Mouse (Mus musculus) midbrain, postnatal 0 days (tissue): ENCODE results near the gene Aff3. TPM values are rescaled to one million over a fixed set of nuclear protein-coding genes. Genes with fewer than 3 reads are reported as not detected.

Source experiments
- ATAC-seq: fragments of 200-750 bp; cut with Nextera tagmentation; 2 replicates; pipeline ENCODE4 v1.8.0; 2017; ENCODE audit warnings: moderate number of reproducible peaks, mild to moderate bottlenecking, moderate TSS enrichment, moderate library complexity; ENCODE audit not compliant: low FRiP score
- DNase-seq: peaks from one replicate; pipeline ENCODE4 v3.0.0-alpha.2; 2015; ENCODE audit warnings: low spot score
- H3K27ac ChIP-seq: fragments of 300-500 bp; sonication (generic); 2 replicates; pipeline ENCODE4 v1.5.1; 2014; ENCODE audit warnings: low read depth, mild to moderate bottlenecking, low read length, mixed read lengths
- H3K27me3 ChIP-seq: fragments of 300-500 bp; sonication (generic); 2 replicates; pipeline ENCODE4 v1.6.1; 2014; ENCODE audit warnings: low read length, control low read depth, mixed read lengths; ENCODE audit not compliant: insufficient read depth
- H3K36me3 ChIP-seq: fragments of 300-500 bp; sonication (generic); 2 replicates; pipeline ENCODE4 v1.6.1; 2014; ENCODE audit warnings: low read length, control low read depth, mixed read lengths; ENCODE audit not compliant: insufficient read depth
- H3K4me1 ChIP-seq: fragments of 300-500 bp; sonication (generic); 2 replicates; pipeline ENCODE4 v1.6.1; 2014; ENCODE audit warnings: mild to moderate bottlenecking, control low read depth, antibody characterized with exemption, low read length, mixed read lengths; ENCODE audit not compliant: insufficient read depth
- H3K4me2 ChIP-seq: fragments of 300-500 bp; sonication (generic); 2 replicates; pipeline ENCODE4 v1.6.1; 2014; ENCODE audit warnings: low read depth, mild to moderate bottlenecking, low read length, mixed read lengths; ENCODE audit not compliant: poor library complexity, severe bottlenecking
- H3K4me3 ChIP-seq: fragments of 300-500 bp; sonication (generic); 2 replicates; pipeline ENCODE4 v1.5.1; 2014; ENCODE audit warnings: low read depth, mild to moderate bottlenecking, low read length, moderate library complexity
- H3K9ac ChIP-seq: fragments of 300-500 bp; sonication (generic); replicated peaks from 2 replicates; pipeline ENCODE4 v1.6.1; 2014; ENCODE audit warnings: mild to moderate bottlenecking, low read length, moderate library complexity, mixed read lengths; ENCODE audit not compliant: poor library complexity, severe bottlenecking
- H3K9me3 ChIP-seq: fragments of 300-500 bp; sonication (generic); 2 replicates; pipeline ENCODE4 v1.6.1; 2016; ENCODE audit warnings: low read length, control low read depth
- CTCF ChIP-seq: IDR thresholded peaks from 2 replicates; pipeline ENCODE4 v1.5.1; 2016; ENCODE audit warnings: antibody characterized with exemption, mild to moderate bottlenecking
- WGBS: fragments of 180-500 bp; shearing (Covaris S2); extraction: QIAGEN DNeasy Blood & Tissue Kit; methylation state at CpG from one replicate; pipeline ENCODE4 v1.1.7; 2014; 5-methylcytosine and 5-hydroxymethylcytosine counted together
- polyA plus RNA-seq: library from polyadenylated mRNA; unstranded; fragments of >200 nt; fragmentation: Nextera tagmentation; extraction: Ambion mirVana; gene quantifications from 2 replicates; pipeline ENCODE4 v1.2.1, GENCODE M21; 2015
- total RNA-seq: library from RNA; depleted of rRNA; stranded (reverse); fragments of >200 nt; gene quantifications from 2 replicates; pipeline ENCODE4 v1.2.3, GENCODE M21; 2014

Aff3 gene
- total and polyA plus RNA-seq, 2 experiments from 2014 or later, result 20.6 to 61.2 TPM

DNA sequence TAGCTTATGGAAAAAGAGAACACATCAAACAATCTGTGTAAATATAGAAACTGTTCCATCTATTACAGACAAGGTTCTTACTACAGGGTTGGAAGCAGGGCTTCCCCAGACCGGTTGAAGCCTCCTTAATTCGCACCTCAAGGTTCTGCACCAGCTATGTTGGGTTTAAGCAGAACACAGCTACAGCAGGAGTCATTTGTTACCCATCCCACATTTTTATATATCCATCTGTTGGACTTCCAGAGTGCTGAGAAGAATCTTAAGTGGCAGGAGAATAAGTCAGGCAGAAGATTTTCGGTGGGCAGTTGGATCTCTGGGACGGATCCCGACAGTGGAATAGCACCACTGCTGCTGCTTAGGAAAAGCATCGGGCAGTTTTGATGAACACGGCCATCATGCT, 384.2 kb downstream of the Aff3 start:
- Histone ChIP-seq H3K27ac (no peak overlapping the region), H3K36me3 (no peaks in the 10 kb centered on the region), H3K9me3 (no peaks in the 10 kb centered on the region), H3K9ac (no peak overlapping the region), H3K4me3 (no peak overlapping the region), H3K4me1 (no peaks in the 10 kb centered on the region), H3K4me2 (no peak overlapping the region), H3K27me3 (no peaks in the 10 kb centered on the region)
- 86% methylated on average over 7 of the region's 7 CpGs for WGBS
- no peak for TF ChIP-seq CTCF
- ATAC-seq (no peak), DNase-seq (no peak)

DNA sequence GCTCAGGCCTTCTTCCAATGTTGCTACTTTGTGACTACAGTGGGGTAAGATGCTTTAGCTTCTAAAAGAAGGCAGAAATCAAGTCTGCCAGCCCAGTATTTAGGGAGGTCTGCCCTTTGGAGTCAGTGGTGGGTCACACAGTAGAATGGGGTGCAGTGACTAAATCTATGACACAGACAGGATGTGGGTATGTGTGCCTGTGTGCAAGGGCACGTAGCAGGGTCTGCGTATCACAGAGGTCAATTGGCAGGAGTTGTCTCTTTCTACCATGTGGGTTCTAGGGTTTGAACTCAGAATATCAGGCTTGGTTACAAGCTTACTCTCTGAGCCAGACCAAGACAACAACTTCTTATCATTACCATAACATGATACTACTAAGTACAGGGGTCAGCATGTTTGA, 393.4 kb downstream of the Aff3 start:
- DNase-seq, result no peak
- H3K4me3 ChIP-seq, result no peak overlapping the region
- H3K4me2 ChIP-seq, result no peak overlapping the region
- no peak for TF ChIP-seq CTCF
- no peak overlapping the region for H3K27ac ChIP-seq
- no peak overlapping the region for H3K9ac ChIP-seq
- no peaks in the 10 kb centered on the region for H3K27me3 ChIP-seq
- no peaks in the 10 kb centered on the region for H3K9me3 ChIP-seq
- peaks cover 6% of the 10 kb centered on the region; the same call in 1 of the 2 replicates for H3K4me1 ChIP-seq
- no peak for ATAC-seq
- 0 out of 2 replicates have a peak, but pooled peaks cover 2% of the 10 kb centered on the region for H3K36me3 ChIP-seq
- 96% methylated on average over 2 of the region's 2 CpGs for WGBS

DNA sequence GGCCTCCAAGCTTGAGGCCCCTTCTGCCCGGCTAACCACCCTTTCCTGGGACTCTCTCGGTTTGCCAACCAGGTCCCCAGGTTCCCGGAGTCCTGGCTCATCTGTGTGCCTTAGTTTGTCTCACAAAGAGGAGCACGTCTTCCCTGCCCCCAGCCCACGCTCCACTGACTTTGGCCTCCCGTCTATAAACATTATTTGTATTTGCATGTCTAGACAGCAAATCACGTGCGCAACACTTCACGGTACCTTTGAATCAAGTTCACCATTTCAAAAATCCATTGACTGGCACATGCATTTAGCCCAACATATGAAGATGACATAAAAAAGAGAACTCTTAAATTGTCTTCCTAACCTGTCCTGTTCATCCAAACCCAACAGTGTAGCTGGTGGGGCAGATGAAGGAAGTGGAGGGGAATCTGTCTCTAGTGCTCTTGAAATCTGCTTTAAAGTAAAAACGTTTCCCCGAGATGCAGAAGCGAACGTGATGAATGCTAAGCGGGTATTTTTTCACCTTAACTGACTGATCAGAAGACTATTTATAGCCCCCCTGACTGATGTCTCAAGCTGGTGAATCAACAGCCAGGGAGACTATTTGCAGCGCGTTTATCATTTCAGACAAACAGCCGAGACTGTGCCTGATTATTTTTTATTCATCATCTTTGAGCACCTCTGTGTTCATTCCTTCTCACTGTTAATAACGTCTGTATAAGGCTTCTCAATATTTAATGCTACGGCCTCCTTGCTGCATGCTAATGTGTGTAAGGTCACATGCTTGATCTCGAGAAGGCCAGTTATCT, 396.3 kb downstream of the Aff3 start:
- Histone ChIP-seq H3K4me1 (peaks cover 6% of the 10 kb centered on the region; the same call in 1 of the 2 replicates), H3K36me3 (no peaks in the 10 kb centered on the region), H3K4me2 (peak overlapping the region; percentile 2; the same call in 1 of the 2 replicates), H3K9me3 (no peaks in the 10 kb centered on the region), H3K27me3 (no peaks in the 10 kb centered on the region), H3K4me3 (no peak overlapping the region), H3K27ac (0 out of 2 replicates have a peak overlapping the region, but pooled peaks have one; percentile 26), H3K9ac (no peak overlapping the region)
- 43% methylated on average over 20 of the region's 20 CpGs for WGBS
- no peak for ATAC-seq
- DNase-seq, result no peak
- no peak for TF ChIP-seq CTCF

DNA sequence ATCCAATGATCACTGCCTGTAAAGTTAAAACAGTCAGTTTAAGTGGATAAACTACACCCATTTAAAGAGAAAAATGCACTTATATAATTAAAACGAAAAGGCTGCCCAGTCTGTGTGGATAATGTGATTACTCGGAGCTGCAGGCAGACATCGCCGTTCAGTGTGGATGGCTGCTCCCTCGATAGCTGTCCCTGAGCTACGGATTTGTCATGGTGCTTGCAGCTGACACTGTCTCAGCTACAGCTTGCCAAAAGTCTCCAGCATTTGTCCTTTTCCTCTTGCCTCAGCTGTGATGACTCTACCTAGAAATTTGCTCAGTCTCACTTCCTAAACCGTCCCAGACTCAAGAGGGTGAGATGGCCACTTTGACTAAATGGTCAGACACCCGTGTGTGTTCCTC, 401.5 kb downstream of the Aff3 start:
- TF ChIP-seq CTCF, result no peak
- ATAC-seq (peak; percentile 67), DNase-seq (peak; percentile 82)
- H3K27me3 ChIP-seq, result no peaks in the 10 kb centered on the region
- 15% methylated on average over 8 of the region's 8 CpGs for WGBS
- no peak overlapping the region for H3K9ac ChIP-seq
- H3K4me1 ChIP-seq, result peaks cover 3% of the 10 kb centered on the region; the same call in 1 of the 2 replicates
- H3K36me3 ChIP-seq, result no peaks in the 10 kb centered on the region
- no peak overlapping the region for H3K4me3 ChIP-seq
- H3K9me3 ChIP-seq, result no peaks in the 10 kb centered on the region
- no peak overlapping the region for H3K27ac ChIP-seq
- H3K4me2 ChIP-seq, result no peak overlapping the region

DNA sequence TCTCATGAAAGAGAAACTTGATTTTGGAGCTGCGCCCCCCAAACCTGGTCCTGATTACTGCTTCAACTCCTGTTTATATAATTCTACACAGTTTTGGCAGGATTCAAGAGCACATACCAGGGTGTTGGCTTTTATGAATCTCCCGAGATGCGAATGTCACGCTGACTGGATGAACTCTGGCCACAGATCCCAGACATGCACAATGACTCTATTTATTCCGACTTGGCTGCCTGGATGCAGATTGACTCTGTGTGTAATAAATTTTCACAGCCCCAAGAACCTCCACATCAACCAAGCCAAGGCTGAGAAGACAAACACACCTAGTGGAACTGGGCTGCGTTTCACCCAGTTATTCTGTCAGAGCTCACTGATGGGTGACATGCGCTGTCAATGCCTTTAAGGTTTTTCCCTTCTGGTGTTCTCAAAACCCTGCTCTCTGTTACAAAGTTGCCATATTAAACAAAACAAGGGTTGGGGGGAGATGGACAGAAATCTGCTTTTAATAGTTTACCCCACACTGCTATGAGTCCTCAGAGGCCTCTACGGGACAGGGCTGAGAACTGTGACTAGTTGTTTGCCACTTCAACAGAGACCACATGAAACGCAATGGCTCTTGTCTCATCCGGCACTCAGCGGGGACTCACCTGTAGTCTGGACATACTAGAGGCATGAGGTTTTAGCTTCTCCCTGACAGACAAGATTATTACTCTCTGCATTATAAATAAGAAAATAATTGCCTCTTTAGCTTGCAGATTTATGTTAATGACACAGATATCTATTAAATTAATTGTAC, 402.2 kb downstream of the Aff3 start:
- H3K4me3 ChIP-seq, result no peak overlapping the region
- no peaks in the 10 kb centered on the region for H3K36me3 ChIP-seq
- no peaks in the 10 kb centered on the region for H3K4me1 ChIP-seq
- TF ChIP-seq CTCF, result no peak
- no peak overlapping the region for H3K9ac ChIP-seq
- H3K27me3 ChIP-seq, result no peaks in the 10 kb centered on the region
- ATAC-seq (no peak), DNase-seq (peak; percentile 80)
- no peak overlapping the region for H3K4me2 ChIP-seq
- no peak overlapping the region for H3K27ac ChIP-seq
- no peaks in the 10 kb centered on the region for H3K9me3 ChIP-seq
- 42% methylated on average over 11 of the region's 11 CpGs for WGBS

DNA sequence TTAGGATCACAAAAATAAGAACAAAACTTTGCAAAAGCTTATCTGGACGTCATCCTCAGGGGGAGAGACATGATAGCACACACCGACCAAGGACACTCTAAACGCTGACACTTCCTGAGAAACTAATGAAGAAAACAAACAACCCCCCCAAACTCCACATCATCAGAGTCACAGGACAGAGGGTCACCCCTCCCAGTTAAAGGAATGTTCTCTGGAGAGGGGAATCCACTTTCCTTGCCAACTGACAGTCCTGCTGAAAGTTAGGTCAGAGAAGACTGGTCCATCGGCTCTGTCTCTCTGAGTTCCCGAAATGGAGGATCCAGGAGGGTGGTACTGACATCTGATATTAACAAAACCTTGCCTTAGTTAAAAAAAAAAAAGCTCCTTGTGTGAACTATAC, 403.7 kb downstream of the Aff3 start:
- ATAC-seq (no peak), DNase-seq (no peak)
- 83% methylated on average over 5 of the region's 5 CpGs for WGBS

More for the DNA sequence above, 403.7 kb downstream of the Aff3 start:
- H3K4me3 ChIP-seq, result no peak overlapping the region
- H3K9me3 ChIP-seq, result no peaks in the 10 kb centered on the region
- no peaks in the 10 kb centered on the region for H3K36me3 ChIP-seq
- no peaks in the 10 kb centered on the region for H3K27me3 ChIP-seq
- no peak overlapping the region for H3K4me2 ChIP-seq
- H3K27ac ChIP-seq, result no peak overlapping the region
- no peaks in the 10 kb centered on the region for H3K4me1 ChIP-seq
- no peak overlapping the region for H3K9ac ChIP-seq
- TF ChIP-seq CTCF, result no peak
